Mouse (Mus musculus) left cerebral cortex, postnatal 25 days (tissue): ENCODE results near the gene Cnst. TPM values are rescaled to one million over a fixed set of nuclear protein-coding genes. Genes with fewer than 3 reads are reported as not detected.

ENCODE experiments used
- DNase-seq, 2 experiments: peaks; one replicate each; pipeline ENCODE4 v3.0.0; 2022; ENCODE audit warnings: low spot score in 2 of 2, mixed read lengths in 1 of 2
- intact Hi-C: fragments of 180-260 bp; cut with DNase I; formaldehyde crosslinking; loops from one replicate; pipeline ENCODE4 v1.15.1; 2025
- total RNA-seq, 2 experiments: library from RNA; stranded (reverse); gene quantifications; 2 replicates each; pipeline ENCODE4 v1.2.3; 2021

The Cnst gene
- total RNA-seq, 2 experiments from 2014 or later = 35.4 to 37.6 TPM

- DNase-seq = no peak
- intact Hi-C loops = loop anchor here (2.0 kb wide), 1 partner anchor 39 kb away; the partner anchor contains the start of genes Cnst and Tfb2m
Measured at GRCm38 (mm10) chr1:179585646-179586045, 39.5 kb downstream of the Cnst start.

- intact Hi-C loops = loop anchor here (2.0 kb wide), 1 partner anchor 40 kb away; the partner anchor contains the start of genes Cnst and Tfb2m
- DNase-seq = no peak
Measured at GRCm38 (mm10) chr1:179586430-179587095, 40.4 kb downstream of the Cnst start.

DNA sequence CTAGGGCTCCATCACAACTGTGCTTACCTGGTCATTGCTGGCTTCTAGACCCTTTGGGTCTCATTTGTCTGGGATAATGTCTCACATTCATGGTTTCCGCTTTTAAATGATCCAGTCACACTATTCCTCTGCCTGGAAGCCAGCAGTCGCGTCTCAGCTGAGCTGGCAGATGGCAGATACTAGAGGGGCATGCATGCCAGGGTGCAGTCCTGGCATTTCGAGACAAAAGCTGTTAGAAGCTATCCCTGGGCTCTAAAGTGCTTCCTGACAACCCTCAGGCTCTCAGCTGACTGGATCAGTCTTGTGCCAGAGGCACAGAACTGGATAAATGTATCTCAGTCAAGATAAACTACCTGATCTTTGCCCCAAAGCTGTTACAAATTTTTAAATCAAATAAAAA lies 42.1 kb downstream of the Cnst start:
- intact Hi-C loops = no loop called here
- DNase-seq = peak; percentile 34 to 57

DNA sequence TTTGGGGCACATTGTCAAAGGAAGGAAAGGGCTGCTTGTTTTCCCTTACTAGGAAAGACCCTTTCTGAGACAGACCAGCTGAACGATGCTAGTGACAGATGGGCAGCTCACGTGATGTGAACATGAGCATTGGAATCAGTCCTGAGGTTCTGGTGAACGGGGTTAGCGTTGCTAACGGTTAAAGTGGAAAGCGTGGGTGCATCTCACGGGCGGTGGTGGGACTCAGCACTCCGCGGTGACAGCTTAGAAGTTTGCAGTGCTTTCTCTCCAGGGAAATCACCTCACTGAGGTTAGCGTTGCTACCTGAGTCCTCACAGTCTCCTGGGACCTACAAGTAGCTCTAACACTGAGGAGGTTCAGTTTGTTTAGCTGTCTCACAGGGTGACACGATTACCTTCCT lies 45.5 kb downstream of the Cnst start:
- DNase-seq = peak; percentile 62 to 74
- intact Hi-C loops = no loop called here

GRCm38 (mm10) chr1:179592143-179592542 lies 46.0 kb downstream of the Cnst start:
- intact Hi-C loops = no loop called here

GRCm38 (mm10) chr1:179592972-179593371 lies 46.8 kb downstream of the Cnst start:
- DNase-seq = no peak
- intact Hi-C loops = no loop called here

More at GRCm38 (mm10) chr1:179592143-179592542, 46.0 kb downstream of the Cnst start:
- no peak for DNase-seq

DNA sequence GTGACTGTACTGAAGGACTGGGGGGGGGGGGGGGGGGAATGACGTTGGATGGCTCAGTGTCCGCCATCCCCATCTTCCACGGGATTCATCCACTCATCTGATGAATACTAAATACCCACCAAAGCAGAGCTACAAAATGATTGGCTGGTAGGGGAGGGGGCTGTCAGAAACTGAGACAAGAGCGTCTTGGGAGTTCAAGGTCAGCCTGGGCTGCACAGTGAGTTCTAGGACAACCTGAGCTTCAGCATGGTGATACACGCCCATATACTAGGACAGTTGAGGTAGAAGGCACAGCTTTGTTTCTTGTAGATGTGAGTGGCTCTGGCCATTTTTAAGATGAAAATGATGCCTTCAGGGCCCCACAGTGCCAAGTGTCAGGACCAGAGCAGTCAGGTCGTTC lies 52.2 kb downstream of the Cnst start:
- intact Hi-C loops = no loop called here
- no peak for DNase-seq

- no peak for DNase-seq
- intact Hi-C loops = no loop called here
Measured at GRCm38 (mm10) chr1:179604526-179604925, 58.4 kb downstream of the Cnst start.

DNA sequence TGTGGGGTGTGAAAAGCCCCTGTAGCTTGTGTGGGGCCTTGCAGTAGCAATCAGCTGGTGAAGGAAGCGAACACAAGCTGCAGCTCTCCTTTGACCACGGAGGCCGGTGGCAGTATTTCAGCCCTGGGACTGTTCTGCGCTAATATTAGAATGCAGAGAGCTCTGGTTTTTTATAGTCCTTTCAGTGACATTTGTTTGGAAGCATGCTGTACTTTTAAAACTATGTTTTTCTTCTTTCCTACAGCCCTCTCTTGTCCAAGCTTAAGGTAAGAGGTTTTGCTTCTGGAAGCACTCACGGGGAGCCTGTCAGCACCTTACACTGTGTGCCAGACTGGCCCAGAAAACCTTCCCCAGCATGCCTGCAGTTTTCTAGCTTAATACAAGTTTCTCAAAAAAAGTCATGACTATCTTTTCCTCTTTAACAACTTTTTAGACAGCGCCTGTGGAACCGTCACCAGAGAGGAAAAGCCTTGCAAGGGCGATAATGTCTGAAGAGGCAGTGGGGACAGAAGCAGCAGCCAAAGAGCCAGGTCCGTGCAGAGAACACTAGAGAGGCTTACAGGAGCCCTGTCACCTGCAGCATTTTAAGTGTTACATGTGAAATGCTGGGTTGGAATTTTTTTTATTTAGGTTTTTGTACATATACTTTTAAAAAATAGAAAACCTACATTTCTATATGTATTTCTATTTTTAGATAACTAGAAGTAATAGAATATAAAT lies 60.0 kb downstream of the Cnst start:
- intact Hi-C loops = no loop called here
- no peak for DNase-seq

GRCm38 (mm10) chr1:179608521-179608920 lies 62.4 kb downstream of the Cnst start:
- DNase-seq = no peak
- intact Hi-C loops = no loop called here

DNA sequence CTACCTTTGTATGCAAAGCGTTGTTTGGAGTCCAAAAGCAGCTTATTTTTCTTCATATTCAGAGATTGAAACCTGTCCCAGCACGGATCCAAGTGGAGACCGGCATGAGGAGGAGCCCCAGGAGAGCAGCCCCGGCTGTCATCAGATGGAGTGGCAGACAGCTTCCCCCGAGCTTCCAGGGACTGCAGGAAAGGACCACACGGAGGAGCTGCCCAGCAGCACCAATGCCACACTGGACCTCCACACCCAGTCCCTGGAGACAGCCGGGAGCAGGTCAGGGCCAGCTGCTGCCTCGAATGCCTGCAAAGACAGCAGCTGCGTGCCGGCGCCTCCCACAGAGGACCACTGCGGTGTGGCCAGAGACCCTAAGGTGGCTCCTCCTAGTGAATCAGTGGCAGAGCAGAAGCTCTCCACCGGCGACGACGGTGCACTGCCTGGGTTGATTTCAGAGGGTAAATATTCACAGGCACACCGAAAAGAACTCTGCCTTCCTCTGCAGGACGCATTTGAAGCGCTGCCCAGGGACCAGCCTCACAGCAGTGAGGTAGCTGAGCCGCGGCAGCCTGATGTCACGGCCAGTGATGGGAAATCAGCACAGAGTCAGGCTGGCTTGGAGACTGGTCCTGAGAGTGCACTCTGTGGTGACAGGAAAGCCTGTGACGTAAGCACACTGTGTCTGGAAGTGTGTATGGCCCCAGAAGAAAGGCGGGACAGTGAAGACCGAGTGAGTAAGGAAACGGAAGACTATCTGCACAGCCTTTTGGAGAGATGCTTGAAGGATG lies 63.7 kb downstream of the Cnst start:
- intact Hi-C loops = no loop called here
- no peak for DNase-seq

DNA sequence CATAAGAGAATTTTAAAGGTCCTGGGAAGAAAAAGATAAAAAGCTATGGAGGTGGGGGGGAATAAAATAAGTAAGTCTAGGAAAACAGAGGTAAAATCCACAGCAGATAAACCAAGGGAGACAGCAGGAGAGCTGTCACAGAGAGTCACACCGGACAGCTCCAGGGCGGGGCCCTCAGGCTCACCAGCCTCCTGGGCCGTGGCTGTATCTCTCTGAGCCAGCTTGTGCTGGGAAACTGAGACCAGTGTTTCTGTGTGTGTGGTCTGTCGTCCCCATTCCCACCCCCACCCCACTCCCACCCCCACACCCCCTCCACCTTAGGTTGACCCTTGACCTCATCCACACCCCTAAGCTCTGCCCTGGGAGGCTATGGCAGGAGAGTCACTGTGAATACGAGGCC lies 65.0 kb downstream of the Cnst start:
- intact Hi-C loops = no loop called here

GRCm38 (mm10) chr1:179612418-179612817 lies 66.2 kb downstream of the Cnst start:
- DNase-seq = no peak
- intact Hi-C loops = no loop called here

More for the DNA sequence above, 65.0 kb downstream of the Cnst start:
- no peak for DNase-seq

DNA sequence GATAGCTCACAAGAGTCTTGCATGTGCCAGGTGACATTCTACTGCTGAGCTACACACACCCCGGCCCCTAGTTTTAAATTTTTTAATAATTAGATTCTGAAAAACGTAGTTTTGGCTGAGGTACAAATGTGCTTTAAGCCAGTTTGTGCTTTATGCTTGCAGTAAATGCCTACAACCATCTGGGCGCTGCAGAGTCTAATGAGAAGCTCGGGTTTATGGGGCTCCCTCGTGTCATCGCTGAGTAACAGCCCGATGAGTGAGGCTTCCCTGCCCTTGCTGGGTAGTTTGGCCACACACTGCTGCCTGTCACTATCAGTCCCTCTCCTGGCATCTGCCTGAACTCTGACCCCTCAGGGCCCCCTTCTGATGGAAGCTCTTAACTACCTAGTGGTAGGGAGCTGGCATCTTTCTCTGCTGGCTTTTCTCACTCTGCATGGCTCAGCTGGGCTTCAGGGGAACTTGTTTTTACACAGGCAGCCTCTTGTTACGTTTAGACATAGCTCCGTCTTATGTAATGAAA lies 66.9 kb downstream of the Cnst start:
- no peak for DNase-seq
- intact Hi-C loops = no loop called here

- no peak for DNase-seq
- intact Hi-C loops = no loop called here
Measured at GRCm38 (mm10) chr1:179617426-179617825, 71.3 kb downstream of the Cnst start.

- intact Hi-C loops = loop anchor here (5.0 kb wide), 1 partner anchor 75 kb away; the partner anchor contains the start of genes Cnst and Tfb2m
- no peak for DNase-seq
Measured at GRCm38 (mm10) chr1:179622665-179623064, 76.5 kb downstream of the Cnst start.

DNA sequence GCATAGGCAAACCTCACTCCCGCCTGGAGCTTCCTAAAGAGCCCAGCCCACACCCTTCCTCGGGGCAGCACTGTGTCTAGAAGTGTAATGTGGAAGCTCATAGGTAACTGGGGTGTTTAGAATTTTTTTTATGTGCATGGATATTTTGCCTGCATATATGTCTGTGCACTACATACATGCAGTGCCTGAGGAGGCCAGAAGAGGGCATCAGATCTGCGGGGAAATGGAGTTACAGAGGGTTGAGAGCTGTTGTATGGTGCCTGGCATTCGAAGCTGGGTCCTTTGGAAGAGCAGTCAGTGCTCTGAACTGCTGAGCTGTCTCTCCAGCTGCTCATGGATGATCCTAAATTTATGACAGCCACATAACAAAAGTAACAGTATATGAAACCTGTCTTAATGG lies 77.5 kb downstream of the Cnst start:
- intact Hi-C loops = loop anchor here (2.0 to 5.0 kb wide), 2 partner anchors 76 to 117 kb away; partner anchors contain the start of genes Cnst and Tfb2m
- peak in 1 of 2 experiments; percentile 27 for DNase-seq

- peak; percentile 28 to 31 for DNase-seq
- intact Hi-C loops = loop anchor here (2.0 to 5.0 kb wide), 2 partner anchors 77 to 118 kb away; partner anchors contain the start of genes Cnst and Tfb2m
Measured at GRCm38 (mm10) chr1:179624354-179624753, 78.2 kb downstream of the Cnst start.

DNA sequence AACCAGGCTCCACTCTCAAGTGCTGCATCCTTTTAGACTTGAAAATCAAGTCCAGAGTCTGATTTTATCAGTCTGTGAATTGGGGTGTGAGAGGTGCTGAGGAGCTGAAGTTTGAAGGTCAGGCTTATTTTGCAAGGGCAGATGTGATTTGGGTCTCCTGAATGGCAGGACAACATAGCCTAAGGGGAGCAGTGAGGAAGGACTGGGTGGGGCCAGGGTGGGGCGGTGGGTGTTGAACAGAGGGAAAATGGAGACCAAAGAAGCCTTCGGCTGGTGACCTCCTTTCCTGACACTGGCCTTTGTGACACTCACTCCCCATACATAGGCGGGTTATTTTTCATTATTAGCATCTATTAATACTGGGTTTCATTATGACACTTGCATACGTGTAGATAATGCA lies 81.7 kb downstream of the Cnst start:
- intact Hi-C loops = no loop called here
- DNase-seq = no peak
